Mouse (Mus musculus) G1E (cell line): ENCODE measurements around the gene Asphd1. TPM values are rescaled to one million over a fixed set of nuclear protein-coding genes. Genes with fewer than 3 reads are reported as not detected.

Experiments used
- ATAC-seq: 2 replicates; pipeline ENCODE4 v1.8.0; 2016; ENCODE audit warnings: mild to moderate bottlenecking; ENCODE audit not compliant: insufficient number of reproducible peaks, poor library complexity, low FRiP score, severe bottlenecking; ENCODE audit errors: extremely low read depth
- DNase-seq: peaks from one replicate; pipeline ENCODE4 v3.0.0; 2012; ENCODE audit warnings: low spot score
- H3K27me3 ChIP-seq: 2 replicates; pipeline ENCODE4 v1.6.1; 2012; ENCODE audit warnings: mild to moderate bottlenecking, low read length, inconsistent platforms; ENCODE audit not compliant: insufficient read depth
- H3K36me3 ChIP-seq: replicated peaks from 2 replicates; pipeline ENCODE3; 2012; ENCODE audit warnings: mild to moderate bottlenecking, inconsistent platforms
- H3K4me1 ChIP-seq: 2 replicates; pipeline ENCODE4 v1.6.1; 2012; ENCODE audit warnings: low read depth, low read length, inconsistent platforms, mixed read lengths; ENCODE audit not compliant: insufficient read depth
- H3K4me3 ChIP-seq: 2 replicates; pipeline ENCODE4 v1.5.1; 2012; ENCODE audit warnings: low read depth, mild to moderate bottlenecking, inconsistent platforms, low read length, moderate library complexity, mixed read lengths
- H3K9me3 ChIP-seq: replicated peaks from 2 replicates; pipeline ENCODE4 v1.6.1; 2012; ENCODE audit warnings: inconsistent platforms
- CTCF ChIP-seq: IDR thresholded peaks from 2 replicates; pipeline ENCODE4 v1.5.1; 2012; ENCODE audit warnings: low read depth, low read length, inconsistent platforms, mixed read lengths
- GATA1 ChIP-seq: IDR thresholded peaks from 2 replicates; pipeline ENCODE4 v1.6.1; 2012; ENCODE audit warnings: borderline replicate concordance, low read length, inconsistent platforms, mixed read lengths
- GATA2 ChIP-seq: IDR thresholded peaks from 2 replicates; pipeline ENCODE4 v1.6.1; 2012; ENCODE audit warnings: low read depth, low read length, inconsistent platforms, borderline replicate concordance
- POLR2AphosphoS5 ChIP-seq: IDR thresholded peaks from 2 replicates; pipeline ENCODE4 v1.6.1; 2012; ENCODE audit warnings: low read depth, low read length, inconsistent platforms; ENCODE audit not compliant: insufficient replicate concordance
- TAL1 ChIP-seq: conservative IDR thresholded peaks from 2 replicates; pipeline ENCODE4 v1.6.1; 2012; ENCODE audit warnings: low read depth, low read length, inconsistent platforms, mixed read lengths
- polyA plus RNA-seq: library from polyadenylated mRNA; stranded (reverse); fragments of >175 nt; gene quantifications from 2 replicates; pipeline ENCODE4 v1.2.3, GENCODE M21; 2012
- total RNA-seq, 2 experiments: library from RNA; stranded (forward) in 1 of 2; stranded (reverse) in 1 of 2; fragments of 200-1000 nt in 1 of 2; fragments of >200 nt in 1 of 2; fragmentation: Nextera tagmentation in 1 of 2; gene quantifications; 2 replicates each; pipeline ENCODE4 v1.2.3; 2014 to 2017

The Asphd1 gene
- total RNA-seq (2014; fragmentation: Nextera tagmentation) = not detected in 2 replicates
- total RNA-seq (2017) = not detected in 2 replicates
- polyA plus RNA-seq = not detected in 2 replicates

- Histone ChIP-seq H3K36me3 (peaks cover 40% of the 10 kb centered on the region), H3K27me3 (peaks cover 23% of the 10 kb centered on the region), H3K4me3 (peak within 1 kb of the TSS; percentile 68; the same call in 1 of the 2 replicates), H3K4me1 (peaks cover 12% of the 10 kb centered on the region), H3K9me3 (no peaks in the 10 kb centered on the region)
- DNase-seq (no peak), ATAC-seq (no peak)
- TF ChIP-seq GATA2 = no peak
- no peak for TF ChIP-seq TAL1
- TF ChIP-seq POLR2AphosphoS5 = no peak
- TF ChIP-seq CTCF = no peak
- no peak for TF ChIP-seq GATA1
Measured at GRCm38 (mm10) chr7:126949403-126949792, at the start of gene Asphd1. Asphd1 (minus strand) TSS chr7:126949582.

DNA sequence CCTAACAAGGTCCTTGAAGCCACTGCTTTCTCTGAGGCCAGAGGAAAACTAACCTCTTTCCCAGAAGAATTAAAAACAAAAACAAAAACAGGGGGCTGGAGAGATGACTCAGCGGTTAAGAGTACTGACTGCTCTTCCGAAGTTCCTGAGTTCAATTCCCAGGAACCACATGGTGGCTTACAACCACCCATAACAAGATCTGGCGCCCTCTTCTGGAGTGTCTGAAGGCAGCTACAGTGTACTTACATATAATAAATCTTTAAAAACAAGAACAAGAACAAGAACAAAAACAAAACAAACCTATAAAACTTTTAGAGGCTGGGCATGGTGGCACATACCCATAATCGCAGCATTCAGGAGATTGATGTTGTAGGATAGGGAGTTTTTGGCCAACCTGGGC lies 47.1 kb upstream of the Asphd1 start:
- ATAC-seq (no peak), DNase-seq (no peak)

GRCm38 (mm10) chr7:126988816-126989215 lies 39.4 kb upstream of the Asphd1 start:
- no peaks in the 10 kb centered on the region for H3K4me1 ChIP-seq
- TF ChIP-seq TAL1 (no peak), GATA1 (no peak), POLR2AphosphoS5 (no peak), CTCF (no peak), GATA2 (no peak)
- H3K9me3 ChIP-seq = no peaks in the 10 kb centered on the region
- ATAC-seq (no peak), DNase-seq (no peak)
- H3K36me3 ChIP-seq = peaks cover 45% of the 10 kb centered on the region
- H3K4me3 ChIP-seq = no peak overlapping the region
- H3K27me3 ChIP-seq = no peaks in the 10 kb centered on the region; the same call in 1 of the 2 replicates

More for the DNA sequence above, 47.1 kb upstream of the Asphd1 start:
- Histone ChIP-seq H3K9me3 (peaks cover 4% of the 10 kb centered on the region), H3K27me3 (no peaks in the 10 kb centered on the region; the same call in 1 of the 2 replicates), H3K4me3 (no peak overlapping the region), H3K36me3 (peaks cover 61% of the 10 kb centered on the region), H3K4me1 (peaks cover 3% of the 10 kb centered on the region; the same call in 1 of the 2 replicates)
- no peak for TF ChIP-seq CTCF
- no peak for TF ChIP-seq GATA2
- TF ChIP-seq GATA1 = no peak

DNA sequence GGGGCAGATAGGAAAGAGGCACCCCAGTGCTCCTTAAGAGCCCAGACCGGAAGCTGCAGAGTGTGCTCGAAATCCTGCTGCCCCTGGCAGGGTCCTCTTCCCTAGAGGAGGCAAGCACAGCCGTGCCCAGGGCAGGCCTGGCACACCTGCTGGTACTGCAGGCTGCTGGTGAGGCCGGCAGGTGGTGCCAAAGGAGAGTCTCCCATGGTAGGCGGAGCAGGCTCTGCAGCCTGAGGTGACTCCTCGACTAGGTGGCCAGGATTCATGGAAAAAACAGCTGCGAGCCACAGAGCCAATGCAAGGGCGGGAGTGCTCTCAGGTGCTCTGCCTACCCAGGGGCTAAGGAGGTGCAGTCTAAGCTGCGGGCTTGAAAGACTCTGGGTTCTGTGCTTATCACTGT lies 36.9 kb upstream of the Asphd1 start:
- TF ChIP-seq POLR2AphosphoS5 (no peak), TAL1 (no peak), GATA1 (no peak), CTCF (no peak), GATA2 (no peak)
- no peaks in the 10 kb centered on the region; the same call in 1 of the 2 replicates for H3K27me3 ChIP-seq
- no peak overlapping the region for H3K4me3 ChIP-seq
- no peak for DNase-seq
- H3K36me3 ChIP-seq = peaks cover 50% of the 10 kb centered on the region
- ATAC-seq = no peak
- peaks cover 14% of the 10 kb centered on the region for H3K4me1 ChIP-seq
- H3K9me3 ChIP-seq = no peaks in the 10 kb centered on the region

- Histone ChIP-seq H3K36me3 (peaks cover 61% of the 10 kb centered on the region), H3K4me3 (no peak overlapping the region), H3K4me1 (peaks cover 17% of the 10 kb centered on the region), H3K27me3 (no peaks in the 10 kb centered on the region; the same call in 1 of the 2 replicates), H3K9me3 (no peaks in the 10 kb centered on the region)
- ATAC-seq (no peak), DNase-seq (no peak)
- TF ChIP-seq GATA1 = no peak
- TF ChIP-seq GATA2 = no peak
- TF ChIP-seq POLR2AphosphoS5 = no peak
- no peak for TF ChIP-seq CTCF
- no peak for TF ChIP-seq TAL1
Measured at GRCm38 (mm10) chr7:126984667-126985444, 35.5 kb upstream of the Asphd1 start.

DNA sequence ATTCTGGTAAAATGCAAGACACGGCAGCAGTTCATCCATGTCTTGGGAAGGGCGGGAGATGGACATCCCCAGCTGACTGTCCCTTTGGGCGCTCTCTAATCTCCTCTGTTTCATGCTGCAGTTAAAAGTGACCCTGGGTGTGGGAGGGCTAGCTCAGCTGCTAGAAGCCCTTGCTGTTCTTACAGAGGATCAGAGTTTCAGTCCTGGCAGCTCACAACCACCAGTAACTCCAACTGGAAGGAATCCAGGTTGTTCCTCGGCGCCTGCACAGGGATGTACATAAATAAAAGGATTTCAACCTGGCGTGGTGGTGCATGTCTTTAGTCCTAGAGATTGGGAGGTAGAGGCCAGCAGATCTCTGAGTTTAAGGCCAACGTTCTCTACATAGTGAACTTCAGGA lies 33.7 kb upstream of the Asphd1 start:
- no peak for ATAC-seq
- Histone ChIP-seq H3K4me1 (peaks cover 35% of the 10 kb centered on the region), H3K36me3 (peaks cover 62% of the 10 kb centered on the region), H3K27me3 (no peaks in the 10 kb centered on the region; the same call in 1 of the 2 replicates), H3K4me3 (no peak overlapping the region), H3K9me3 (no peaks in the 10 kb centered on the region)
- TF ChIP-seq POLR2AphosphoS5 = no peak
- no peak for TF ChIP-seq GATA1
- TF ChIP-seq CTCF = no peak
- TF ChIP-seq GATA2 = no peak
- TF ChIP-seq TAL1 = no peak
- no peak for DNase-seq
